Mouse (Mus musculus): Measurements from ENCODE around the gene Tes. TPM values are rescaled to one million over a fixed set of nuclear protein-coding genes. Genes with fewer than 3 reads are reported as not detected.

Gene Tes
- polyA plus RNA-seq (2014; fragmentation: Nextera tagmentation; extraction: Ambion mirVana), result 18.9 and 21.7 TPM in 2 replicates

GRCm38 (mm10) chr6:17064936-17065790 lies at the start of gene Tes:
TSS of gene Tes (plus strand) at chr6:17065149.
- no peak within 1 kb of the TSS for H3K27ac ChIP-seq (ENCODE audit: low read depth, low read length)

GRCm38 (mm10) chr6:17025886-17026285 lies 39.1 kb upstream of the Tes start:
- H3K9me3 ChIP-seq (replicated peaks; ENCODE audit: control insufficient read depth, low read length), result no peaks in the 10 kb centered on the region
- H3K4me1 ChIP-seq (ENCODE audit: control insufficient read depth, insufficient read depth, low read length), result no peaks in the 10 kb centered on the region
- H3K36me3 ChIP-seq (ENCODE audit: control insufficient read depth, insufficient read depth, low read length), result no peaks in the 10 kb centered on the region
- H3K27me3 ChIP-seq (ENCODE audit: control insufficient read depth, insufficient read depth, low read length), result peaks cover 7% of the 10 kb centered on the region
- no peak overlapping the region for H3K9ac ChIP-seq (ENCODE audit: low read depth, low read length)
- H3K4me3 ChIP-seq (ENCODE audit: low read depth, low read length), result no peak overlapping the region
- no peak overlapping the region for H3K4me2 ChIP-seq
- no peak overlapping the region for H3K27ac ChIP-seq (ENCODE audit: low read depth, low read length)
- WGBS (ENCODE audit: insufficient replicate concordance), result 62% methylated on average over 7 of the region's 7 CpGs
- ATAC-seq (replicated peaks; ENCODE audit: insufficient number of reproducible peaks, low FRiP score, low TSS enrichment), result no peak

More at GRCm38 (mm10) chr6:17064936-17065790, at the start of gene Tes:
- Histone ChIP-seq H3K9ac (ENCODE audit: low read depth, low read length) (peak within 1 kb of the TSS; percentile 77), H3K9me3 (replicated peaks; ENCODE audit: control insufficient read depth, low read length) (no peaks in the 10 kb centered on the region), H3K36me3 (ENCODE audit: control insufficient read depth, insufficient read depth, low read length) (no peaks in the 10 kb centered on the region), H3K4me3 (ENCODE audit: low read depth, low read length) (peak within 1 kb of the TSS; percentile 72), H3K4me2 (peak within 1 kb of the TSS; percentile 99), H3K27me3 (ENCODE audit: control insufficient read depth, insufficient read depth, low read length) (peaks cover 63% of the 10 kb centered on the region), H3K4me1 (ENCODE audit: control insufficient read depth, insufficient read depth, low read length) (no peaks in the 10 kb centered on the region)
- under 1% methylated on average over 63 of the region's 63 CpGs for WGBS (ENCODE audit: insufficient replicate concordance)
- peak; percentile 88 for ATAC-seq (replicated peaks; ENCODE audit: insufficient number of reproducible peaks, low FRiP score, low TSS enrichment)

- WGBS (ENCODE audit: insufficient replicate concordance), result 16% methylated on average over 8 of the region's 8 CpGs
- Histone ChIP-seq H3K9me3 (replicated peaks; ENCODE audit: control insufficient read depth, low read length) (no peaks in the 10 kb centered on the region), H3K27me3 (ENCODE audit: control insufficient read depth, insufficient read depth, low read length) (peaks cover 7% of the 10 kb centered on the region)
Observed at GRCm38 (mm10) chr6:17027572-17027971, 37.4 kb upstream of the Tes start.

GRCm38 (mm10) chr6:17028809-17029208 lies 36.1 kb upstream of the Tes start:
- WGBS (ENCODE audit: insufficient replicate concordance), result 71% methylated on average over 8 of the region's 8 CpGs
- ATAC-seq (replicated peaks; ENCODE audit: insufficient number of reproducible peaks, low FRiP score, low TSS enrichment), result no peak
- no peaks in the 10 kb centered on the region for H3K4me1 ChIP-seq (ENCODE audit: control insufficient read depth, insufficient read depth, low read length)

More at GRCm38 (mm10) chr6:17027572-17027971, 37.4 kb upstream of the Tes start:
- Histone ChIP-seq H3K4me2 (no peak overlapping the region), H3K36me3 (ENCODE audit: control insufficient read depth, insufficient read depth, low read length) (no peaks in the 10 kb centered on the region), H3K4me1 (ENCODE audit: control insufficient read depth, insufficient read depth, low read length) (no peaks in the 10 kb centered on the region), H3K9ac (ENCODE audit: low read depth, low read length) (no peak overlapping the region), H3K4me3 (ENCODE audit: low read depth, low read length) (no peak overlapping the region), H3K27ac (ENCODE audit: low read depth, low read length) (no peak overlapping the region)
- no peak for ATAC-seq (replicated peaks; ENCODE audit: insufficient number of reproducible peaks, low FRiP score, low TSS enrichment)

GRCm38 (mm10) chr6:17032231-17032728 lies 32.7 kb upstream of the Tes start:
- Histone ChIP-seq H3K4me2 (no peak overlapping the region), H3K4me3 (ENCODE audit: low read depth, low read length) (no peak overlapping the region), H3K27ac (ENCODE audit: low read depth, low read length) (no peak overlapping the region), H3K9me3 (replicated peaks; ENCODE audit: control insufficient read depth, low read length) (no peaks in the 10 kb centered on the region), H3K36me3 (ENCODE audit: control insufficient read depth, insufficient read depth, low read length) (no peaks in the 10 kb centered on the region), H3K27me3 (ENCODE audit: control insufficient read depth, insufficient read depth, low read length) (peaks cover 7% of the 10 kb centered on the region; the same call in 1 of the 2 replicates), H3K9ac (ENCODE audit: low read depth, low read length) (no peak overlapping the region), H3K4me1 (ENCODE audit: control insufficient read depth, insufficient read depth, low read length) (no peaks in the 10 kb centered on the region)
- WGBS (ENCODE audit: insufficient replicate concordance), result 10% methylated on average over 2 of the region's 2 CpGs
- no peak for ATAC-seq (replicated peaks; ENCODE audit: insufficient number of reproducible peaks, low FRiP score, low TSS enrichment)

More at GRCm38 (mm10) chr6:17028809-17029208, 36.1 kb upstream of the Tes start:
- H3K36me3 ChIP-seq (ENCODE audit: control insufficient read depth, insufficient read depth, low read length), result no peaks in the 10 kb centered on the region
- no peak overlapping the region for H3K4me2 ChIP-seq
- peaks cover 7% of the 10 kb centered on the region for H3K27me3 ChIP-seq (ENCODE audit: control insufficient read depth, insufficient read depth, low read length)
- H3K4me3 ChIP-seq (ENCODE audit: low read depth, low read length), result no peak overlapping the region
- H3K9me3 ChIP-seq (replicated peaks; ENCODE audit: control insufficient read depth, low read length), result no peaks in the 10 kb centered on the region
- no peak overlapping the region for H3K9ac ChIP-seq (ENCODE audit: low read depth, low read length)
- no peak overlapping the region for H3K27ac ChIP-seq (ENCODE audit: low read depth, low read length)

- Histone ChIP-seq H3K4me3 (ENCODE audit: low read depth, low read length) (no peak overlapping the region), H3K27ac (ENCODE audit: low read depth, low read length) (no peak overlapping the region), H3K36me3 (ENCODE audit: control insufficient read depth, insufficient read depth, low read length) (no peaks in the 10 kb centered on the region), H3K9ac (ENCODE audit: low read depth, low read length) (no peak overlapping the region), H3K27me3 (ENCODE audit: control insufficient read depth, insufficient read depth, low read length) (0 out of 2 replicates have a peak, but pooled peaks cover 3% of the 10 kb centered on the region), H3K9me3 (replicated peaks; ENCODE audit: control insufficient read depth, low read length) (no peaks in the 10 kb centered on the region), H3K4me1 (ENCODE audit: control insufficient read depth, insufficient read depth, low read length) (no peaks in the 10 kb centered on the region), H3K4me2 (no peak overlapping the region)
- no peak for ATAC-seq (replicated peaks; ENCODE audit: insufficient number of reproducible peaks, low FRiP score, low TSS enrichment)
- WGBS (ENCODE audit: insufficient replicate concordance), result 53% methylated on average over 2 of the region's 2 CpGs
Observed at GRCm38 (mm10) chr6:17034095-17034494, 30.9 kb upstream of the Tes start.

- H3K9ac ChIP-seq (ENCODE audit: low read depth, low read length), result no peak overlapping the region
- H3K36me3 ChIP-seq (ENCODE audit: control insufficient read depth, insufficient read depth, low read length), result no peaks in the 10 kb centered on the region
- ATAC-seq (replicated peaks; ENCODE audit: insufficient number of reproducible peaks, low FRiP score, low TSS enrichment), result no peak
- no peak overlapping the region for H3K4me2 ChIP-seq
- H3K9me3 ChIP-seq (replicated peaks; ENCODE audit: control insufficient read depth, low read length), result no peaks in the 10 kb centered on the region
- H3K4me1 ChIP-seq (ENCODE audit: control insufficient read depth, insufficient read depth, low read length), result no peaks in the 10 kb centered on the region
- H3K4me3 ChIP-seq (ENCODE audit: low read depth, low read length), result no peak overlapping the region
- 0 out of 2 replicates have a peak, but pooled peaks cover 3% of the 10 kb centered on the region for H3K27me3 ChIP-seq (ENCODE audit: control insufficient read depth, insufficient read depth, low read length)
- no peak overlapping the region for H3K27ac ChIP-seq (ENCODE audit: low read depth, low read length)
Observed at GRCm38 (mm10) chr6:17035228-17035627, 29.7 kb upstream of the Tes start.

GRCm38 (mm10) chr6:17051432-17052025 lies 13.4 kb upstream of the Tes start:
- Histone ChIP-seq H3K36me3 (ENCODE audit: control insufficient read depth, insufficient read depth, low read length) (no peaks in the 10 kb centered on the region), H3K4me3 (ENCODE audit: low read depth, low read length) (no peak overlapping the region), H3K27me3 (ENCODE audit: control insufficient read depth, insufficient read depth, low read length) (peaks cover 8% of the 10 kb centered on the region), H3K9me3 (replicated peaks; ENCODE audit: control insufficient read depth, low read length) (no peaks in the 10 kb centered on the region), H3K4me1 (ENCODE audit: control insufficient read depth, insufficient read depth, low read length) (no peaks in the 10 kb centered on the region), H3K9ac (ENCODE audit: low read depth, low read length) (no peak overlapping the region), H3K27ac (ENCODE audit: low read depth, low read length) (no peak overlapping the region), H3K4me2 (no peak overlapping the region)
- no peak for ATAC-seq (replicated peaks; ENCODE audit: insufficient number of reproducible peaks, low FRiP score, low TSS enrichment)
- WGBS (ENCODE audit: insufficient replicate concordance), result 81% methylated on average over 4 of the region's 4 CpGs
